Mouse (Mus musculus) olfactory bulb, adult 2 months (tissue): Measurements from ENCODE around the gene 2310079G19Rik. TPM values are rescaled to one million over a fixed set of nuclear protein-coding genes. Genes with fewer than 3 reads are reported as not detected.

Source experiments
- H3K27ac ChIP-seq: fragments of 200-500 bp; 2 replicates; pipeline ENCODE4 v1.5.1; 2012; ENCODE audit warnings: low read depth, low read length; ENCODE audit not compliant: insufficient read depth
- H3K4me1 ChIP-seq: fragments of 200-500 bp; 2 replicates; pipeline ENCODE4 v1.6.1; 2012; ENCODE audit warnings: low read length; ENCODE audit not compliant: control insufficient read depth, insufficient read depth
- H3K4me3 ChIP-seq: fragments of 200-500 bp; 2 replicates; pipeline ENCODE4 v1.5.1; 2012; ENCODE audit warnings: mild to moderate bottlenecking, low read depth, low read length, moderate library complexity; ENCODE audit not compliant: insufficient read depth
- CTCF ChIP-seq: fragments of 200-500 bp; IDR thresholded peaks from 2 replicates; pipeline ENCODE4 v1.5.1; 2012; ENCODE audit warnings: low read depth, mild to moderate bottlenecking, low read length, moderate library complexity; ENCODE audit not compliant: insufficient read depth
- POLR2A ChIP-seq: fragments of 200-500 bp; IDR thresholded peaks from 2 replicates; pipeline ENCODE4 v1.6.1; 2012; ENCODE audit warnings: mild to moderate bottlenecking, low read depth, low read length, moderate library complexity; ENCODE audit not compliant: insufficient read depth
- WGBS: fragments of 180-500 bp; shearing (Covaris S2); methylation state at CpG from one replicate; pipeline ENCODE4 v1.1.7; 2018; 5-methylcytosine and 5-hydroxymethylcytosine counted together
- polyA plus RNA-seq: library from polyadenylated mRNA; stranded (reverse); fragments of >200 nt; gene quantifications from 2 replicates; pipeline ENCODE4 v1.2.4, GENCODE M21; 2012; ENCODE audit warnings: low replicate concordance; ENCODE audit not compliant: missing spikeins, insufficient read depth, insufficient read length

Gene 2310079G19Rik
- polyA plus RNA-seq, 1 experiment = not detected

- WGBS = 81% methylated on average over 4 of the region's 4 CpGs
- Histone ChIP-seq H3K4me3 (no peak overlapping the region), H3K4me1 (no peaks in the 10 kb centered on the region), H3K27ac (no peak overlapping the region)
- TF ChIP-seq CTCF = no peak
- no peak for TF ChIP-seq POLR2A
These were observed 14.8 kb downstream of the 2310079G19Rik start for GRCm38 (mm10) chr16:88612712-88613111.

DNA sequence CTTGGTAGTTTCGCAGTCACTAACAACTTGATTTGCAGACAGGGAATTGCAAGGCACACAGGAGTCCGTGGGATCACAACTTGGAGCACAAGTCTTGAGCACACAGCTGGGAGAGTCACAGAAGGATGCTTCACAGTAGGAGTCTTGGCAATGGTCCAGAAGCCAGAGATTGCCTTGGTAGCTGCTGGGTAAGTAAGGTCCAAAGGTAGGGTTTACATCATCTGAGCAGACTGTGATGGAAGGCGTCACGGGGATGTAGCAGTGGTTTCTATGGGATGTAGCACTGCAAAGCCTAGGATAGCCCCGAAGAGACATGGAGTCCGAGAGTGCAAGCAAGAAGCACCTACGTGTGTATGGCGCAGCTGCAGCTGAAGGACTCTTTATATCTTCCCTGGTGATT lies 15.5 kb downstream of the 2310079G19Rik start, which contains the start of gene Krtap24-1:
Gene Krtap24-1, minus strand, starts transcription at position 358 of the 400 bp plus-strand sequence.
- Histone ChIP-seq H3K4me1 (no peaks in the 10 kb centered on the region), H3K27ac (no peak within 1 kb of the TSS), H3K4me3 (no peak within 1 kb of the TSS)
- 79% methylated on average over 8 of the region's 8 CpGs for WGBS
- TF ChIP-seq CTCF = no peak
- TF ChIP-seq POLR2A = no peak

DNA sequence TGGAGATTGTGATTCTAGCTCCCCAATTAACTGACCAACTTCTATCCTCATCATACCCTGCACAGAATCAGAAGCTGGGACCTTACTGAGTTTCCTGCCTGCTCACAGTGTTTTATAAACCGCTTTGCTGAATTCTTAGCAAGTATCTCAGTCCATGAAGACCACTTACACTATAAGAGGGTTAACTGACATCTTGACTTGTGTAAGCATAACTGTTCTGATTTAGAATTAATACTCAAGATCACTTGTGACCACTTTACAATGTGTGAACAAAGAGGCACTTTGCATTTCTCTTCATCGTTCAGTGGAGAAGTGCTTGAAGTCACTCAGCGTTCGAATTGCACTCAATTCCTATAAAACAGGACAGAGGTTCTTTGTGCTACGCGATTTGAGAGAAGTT lies 22.9 kb downstream of the 2310079G19Rik start:
- WGBS = 86% methylated on average over 6 of the region's 6 CpGs
- Histone ChIP-seq H3K4me3 (no peak overlapping the region), H3K27ac (no peak overlapping the region), H3K4me1 (no peaks in the 10 kb centered on the region)
- TF ChIP-seq CTCF = no peak
- TF ChIP-seq POLR2A = no peak

DNA sequence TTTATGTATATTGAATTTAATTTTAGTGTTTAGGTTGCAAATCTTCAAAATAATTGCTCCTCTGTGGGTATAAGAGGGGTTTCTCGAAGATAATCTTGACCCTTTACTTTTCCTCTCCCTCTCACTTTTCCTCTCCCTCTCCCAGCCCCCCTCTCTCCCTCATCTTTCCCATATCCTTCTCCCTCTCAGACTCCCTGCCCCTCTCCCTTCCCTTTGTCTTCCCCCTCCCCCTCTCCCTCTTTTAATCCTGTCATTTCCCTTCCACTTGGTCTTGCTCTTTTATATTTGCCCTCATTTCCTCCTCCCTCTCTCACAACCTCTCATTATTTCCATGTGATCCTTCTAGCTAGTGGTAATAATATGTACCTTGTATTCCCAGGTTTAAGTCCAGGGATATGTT lies 25.0 kb downstream of the 2310079G19Rik start:
- TF ChIP-seq POLR2A (no peak), CTCF (no peak)
- H3K4me3 ChIP-seq = no peak overlapping the region
- no peaks in the 10 kb centered on the region for H3K4me1 ChIP-seq
- H3K27ac ChIP-seq = no peak overlapping the region
- 73% methylated on average over 1 of the region's 1 CpGs for WGBS

GRCm38 (mm10) chr16:88600303-88600702 lies 27.2 kb downstream of the 2310079G19Rik start:
- no peaks in the 10 kb centered on the region for H3K4me1 ChIP-seq
- TF ChIP-seq CTCF (no peak), POLR2A (no peak)
- 78% methylated on average over 8 of the region's 8 CpGs for WGBS
- no peak overlapping the region for H3K4me3 ChIP-seq
- H3K27ac ChIP-seq = no peak overlapping the region

DNA sequence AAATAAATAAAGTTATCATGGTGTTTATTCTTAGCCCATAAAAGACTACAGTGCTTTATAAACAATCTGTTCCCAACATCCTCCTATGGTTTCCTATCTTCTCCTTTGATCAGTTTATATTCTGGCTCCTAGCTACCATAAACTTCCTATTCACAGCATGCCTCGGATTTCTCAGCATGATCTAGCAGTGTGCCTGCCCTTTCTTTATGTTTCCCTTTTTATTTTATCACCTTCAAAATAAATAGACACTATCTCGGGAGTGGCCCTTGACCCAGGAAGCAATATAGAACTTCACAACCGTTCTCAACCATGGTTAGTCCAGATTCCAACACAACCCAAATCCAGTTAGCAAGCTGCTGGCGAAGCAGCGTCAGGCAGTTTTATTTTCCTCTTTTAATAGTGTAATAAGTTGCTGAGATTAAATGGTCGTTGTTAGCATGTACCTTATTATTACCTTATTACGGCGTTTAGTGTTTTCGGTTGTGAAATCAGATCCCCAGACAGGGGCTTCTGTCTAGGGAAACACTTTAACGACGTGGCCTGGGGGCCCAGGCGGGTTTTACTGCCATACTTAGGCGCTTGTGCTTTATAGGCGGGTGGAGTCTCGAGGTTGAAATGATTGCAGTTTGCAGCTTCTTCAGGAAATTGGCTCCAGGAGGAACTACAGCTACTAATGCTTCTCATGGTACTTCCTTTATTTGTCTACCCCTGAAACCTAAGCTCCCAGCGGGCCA lies 27.8 kb downstream of the 2310079G19Rik start:
- WGBS = 66% methylated on average over 16 of the region's 16 CpGs
- no peaks in the 10 kb centered on the region for H3K4me1 ChIP-seq
- H3K27ac ChIP-seq = no peak overlapping the region
- no peak overlapping the region for H3K4me3 ChIP-seq
- TF ChIP-seq CTCF (no peak), POLR2A (no peak)

- TF ChIP-seq CTCF (no peak), POLR2A (no peak)
- Histone ChIP-seq H3K4me3 (no peak overlapping the region), H3K27ac (no peak overlapping the region), H3K4me1 (no peaks in the 10 kb centered on the region)
These were observed 34.7 kb downstream of the 2310079G19Rik start for GRCm38 (mm10) chr16:88592758-88593157.

GRCm38 (mm10) chr16:88583338-88583737 lies 44.1 kb downstream of the 2310079G19Rik start:
- WGBS = 96% methylated on average over 9 of the region's 9 CpGs
- H3K4me3 ChIP-seq = no peak overlapping the region
- H3K27ac ChIP-seq = no peak overlapping the region
- H3K4me1 ChIP-seq = no peaks in the 10 kb centered on the region
- TF ChIP-seq CTCF (no peak), POLR2A (no peak)

Other genes starting within 250 kb of the 2310079G19Rik start
- gene Cldn17, start 120.7 kb downstream of the 2310079G19Rik start, polyA plus RNA-seq = not detected in 2 replicates
- gene Cldn8, start 64.5 kb downstream of the 2310079G19Rik start, polyA plus RNA-seq = not detected in 2 replicates
- gene Krtap24-1, start 15.4 kb downstream of the 2310079G19Rik start, polyA plus RNA-seq = not detected in 2 replicates
- not detected in 2 replicates for gene Krtap26-1, start 20.1 kb upstream of the 2310079G19Rik start, polyA plus RNA-seq
- gene Krtap27-1, start 44.0 kb upstream of the 2310079G19Rik start, polyA plus RNA-seq = not detected in 2 replicates
- gene 2310061N02Rik, start 80.3 kb upstream of the 2310079G19Rik start, polyA plus RNA-seq = not detected in 2 replicates
- not detected in 2 replicates for gene Krtap13-1, start 101.2 kb upstream of the 2310079G19Rik start, polyA plus RNA-seq
- gene Krtap13, start 124.0 kb upstream of the 2310079G19Rik start, polyA plus RNA-seq = not detected in 2 replicates
- gene 2310034C09Rik, start 131.2 kb upstream of the 2310079G19Rik start, polyA plus RNA-seq = not detected in 2 replicates
- gene 2310057N15Rik, start 146.5 kb upstream of the 2310079G19Rik start, polyA plus RNA-seq = not detected in 2 replicates
- not detected in 2 replicates for gene Gm5965, start 150.2 kb upstream of the 2310079G19Rik start, polyA plus RNA-seq
- not detected in 2 replicates for gene Gm20741, start 184.6 kb upstream of the 2310079G19Rik start, polyA plus RNA-seq
- gene Krtap15, start 192.5 kb upstream of the 2310079G19Rik start, polyA plus RNA-seq = not detected in 2 replicates
- not detected in 2 replicates for gene Krtap14, start 198.5 kb upstream of the 2310079G19Rik start, polyA plus RNA-seq
- not detected in 2 replicates for gene Krtap19-1, start 241.7 kb upstream of the 2310079G19Rik start, polyA plus RNA-seq
- gene Krtap19-2, start 246.6 kb upstream of the 2310079G19Rik start, polyA plus RNA-seq = not detected in 2 replicates